ENCODE assay signal across 9 mouse cellular contexts in the genomic region with DNA sequence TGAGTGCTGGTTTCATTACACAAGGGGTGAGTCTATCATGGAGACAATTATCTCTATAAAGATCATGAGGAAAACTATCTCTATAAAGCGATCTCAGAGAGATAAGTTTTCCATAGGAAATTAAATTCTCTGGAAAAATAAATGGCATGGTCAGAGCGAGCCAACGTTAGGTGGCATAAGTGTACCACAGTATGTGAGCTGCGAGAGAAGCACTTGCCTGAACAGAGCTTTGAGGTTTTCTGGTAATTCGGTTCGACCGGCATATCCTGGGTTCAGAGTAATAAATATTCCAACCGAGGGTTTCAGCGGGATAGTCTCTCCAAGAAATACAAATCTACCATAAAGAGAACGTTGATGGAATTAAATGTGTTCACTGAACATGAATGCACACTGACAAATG.
DNase-seq lines count a peak whose midpoint lies in the region; ATAC-seq and TF ChIP-seq lines count a peak whose summit lies in the region.
"Had no signal": no experiment of that assay in that cellular context is flagged by ENCODE, and none has a peak within 500 bp of the region (broad histone marks: within the 10 kb centered on the region; RNA-seq: fewer than 3 reads in every experiment).

No protein-coding gene starts in this region.

- TF ChIP-seq POLR2A in brain, embryonic 14.5 days (IDR thresholded peaks at IDR 0.05; ENCODE audit: borderline replicate concordance, extremely low read depth, insufficient read depth, insufficient read length, poor library complexity, severe bottlenecking), result no peak

- no peaks in the 10 kb centered on the region for H3K27me3 ChIP-seq in embryonic facial prominence, embryonic 14.5 days (replicated peaks; ENCODE audit: control insufficient read depth, insufficient read depth, low read length)
- H3K27me3 ChIP-seq in embryonic facial prominence, embryonic 10.5 days (replicated peaks; ENCODE audit: low read depth, poor library complexity, severe bottlenecking), result no peaks in the 10 kb centered on the region
- no peaks in the 10 kb centered on the region for H3K27me3 ChIP-seq in neural tube, embryonic 14.5 days (ENCODE audit: control insufficient read depth, insufficient read depth, low read length)

- H3K9me3 ChIP-seq in embryonic facial prominence, embryonic 14.5 days (ENCODE audit: control insufficient read depth, low read length), result no peaks in the 10 kb centered on the region
- no peaks in the 10 kb centered on the region for H3K9me3 ChIP-seq in embryonic facial prominence, embryonic 10.5 days
- H3K9me3 ChIP-seq in neural tube, embryonic 14.5 days (ENCODE audit: control insufficient read depth, low read length), result no peaks in the 10 kb centered on the region

- no peak overlapping the region for H3K9ac ChIP-seq in embryonic facial prominence, embryonic 14.5 days (ENCODE audit: low read depth, low read length)
- H3K9ac ChIP-seq in neural tube, embryonic 14.5 days (replicated peaks; ENCODE audit: low read depth, low read length), result no peak overlapping the region

- no peak overlapping the region for H3K4me3 ChIP-seq in embryonic facial prominence, embryonic 14.5 days (ENCODE audit: low read depth, low read length)
- no peak overlapping the region for H3K4me3 ChIP-seq in embryonic facial prominence, embryonic 10.5 days
- H3K4me3 ChIP-seq in left cerebral cortex, adult 2 months, result no peak overlapping the region
- no peak overlapping the region for H3K4me3 ChIP-seq in neural tube, embryonic 14.5 days (ENCODE audit: low read depth, low read length)

- no peaks in the 10 kb centered on the region for H3K36me3 ChIP-seq in embryonic facial prominence, embryonic 14.5 days (ENCODE audit: control insufficient read depth, insufficient read depth, low read length)
- H3K36me3 ChIP-seq in embryonic facial prominence, embryonic 10.5 days (replicated peaks), result no peaks in the 10 kb centered on the region
- H3K36me3 ChIP-seq in neural tube, embryonic 14.5 days (ENCODE audit: control insufficient read depth, insufficient read depth, low read length), result no peaks in the 10 kb centered on the region

- no peak overlapping the region for H3K27ac ChIP-seq in embryonic facial prominence, embryonic 14.5 days (replicated peaks; ENCODE audit: low read depth, low read length)
- H3K27ac ChIP-seq in embryonic facial prominence, embryonic 10.5 days (replicated peaks), result no peak overlapping the region
- H3K27ac ChIP-seq in left cerebral cortex, adult 2 months, result no peak overlapping the region
- no peak overlapping the region for H3K27ac ChIP-seq in neural tube, embryonic 14.5 days (ENCODE audit: low read depth, low read length)

- intact Hi-C loops in left cerebral cortex, adult 2 months (cut with DNase I), result loop anchor here (1.0 kb wide), 2 partner anchors 398 to 798 kb away; no protein-coding TSS in a partner anchor

- 71% methylated on average over 10 of the region's 10 CpGs for WGBS in embryonic facial prominence, embryonic 14.5 days
- 86% methylated on average over 10 of the region's 10 CpGs for WGBS in embryonic facial prominence, embryonic 10.5 days
- 53% methylated on average over 10 of the region's 10 CpGs for WGBS in neural tube, embryonic 14.5 days

- no peaks in the 10 kb centered on the region for H3K4me1 ChIP-seq in embryonic facial prominence, embryonic 14.5 days (ENCODE audit: control insufficient read depth, insufficient read depth, low read length)
- H3K4me1 ChIP-seq in embryonic facial prominence, embryonic 10.5 days, result no peaks in the 10 kb centered on the region
- H3K4me1 ChIP-seq in neural tube, embryonic 14.5 days (ENCODE audit: control insufficient read depth, insufficient read depth, low read length), result no peaks in the 10 kb centered on the region

- H3K4me2 ChIP-seq in embryonic facial prominence, embryonic 14.5 days (ENCODE audit: low read depth, low read length), result no peak overlapping the region
- no peak overlapping the region for H3K4me2 ChIP-seq in neural tube, embryonic 14.5 days (ENCODE audit: low read depth, low read length)

- peak; percentile 22 for DNase-seq in embryonic facial prominence, embryonic 14.5 days (ENCODE audit: low spot score)
- no peak for DNase-seq in embryonic facial prominence, embryonic 10.5 days (ENCODE audit: low spot score)
- DNase-seq in left cerebral cortex, adult 2 months (ENCODE audit: extremely low spot score in 1 of 2, low spot score in 2 of 2), result peak; percentile 18 to 28
- no peak for DNase-seq in left cerebral cortex, adult 8-10 months (ENCODE audit: low spot score in 2 of 2)
- peak; percentile 64 for DNase-seq in brain, embryonic 14.5 days (ENCODE audit: low read depth)
- no peak for DNase-seq in adrenal gland, postnatal 4 days (ENCODE audit: low spot score in 2 of 2)
- DNase-seq in thymus, adult 18-20 months, result no peak
- DNase-seq: heart, postnatal 14 days had no signal

- ATAC-seq in embryonic facial prominence, embryonic 14.5 days (ENCODE audit: low read depth), result no peak
- ATAC-seq in neural tube, embryonic 14.5 days (ENCODE audit: low read depth), result peak; percentile 54; the same call in 1 of the 2 replicates

- peak; percentile 66 for TF ChIP-seq CTCF in left cerebral cortex, adult 2 months (IDR thresholded peaks at IDR 0.05)
- peak; percentile 44; the same call in 1 of the 2 replicates for TF ChIP-seq CTCF in brain, embryonic 14.5 days (IDR thresholded peaks at IDR 0.05; ENCODE audit: borderline replicate concordance, extremely low read depth, insufficient read depth, insufficient read length)

Comparison
In these comparisons a context has a peak if more than half of its experiments do, and no peak if none do; other contexts are left out.
1. DNase-seq: peak in embryonic facial prominence, embryonic 14.5 days (single experiment), left cerebral cortex, adult 2 months (2 of 2) and brain, embryonic 14.5 days (single experiment); none in embryonic facial prominence, embryonic 10.5 days (single experiment), left cerebral cortex, adult 8-10 months (0 of 2), adrenal gland, postnatal 4 days (0 of 2) and thymus, adult 18-20 months (0 of 2).